Mouse (Mus musculus): Measurements from ENCODE around the gene Slc19a2.

DNA sequence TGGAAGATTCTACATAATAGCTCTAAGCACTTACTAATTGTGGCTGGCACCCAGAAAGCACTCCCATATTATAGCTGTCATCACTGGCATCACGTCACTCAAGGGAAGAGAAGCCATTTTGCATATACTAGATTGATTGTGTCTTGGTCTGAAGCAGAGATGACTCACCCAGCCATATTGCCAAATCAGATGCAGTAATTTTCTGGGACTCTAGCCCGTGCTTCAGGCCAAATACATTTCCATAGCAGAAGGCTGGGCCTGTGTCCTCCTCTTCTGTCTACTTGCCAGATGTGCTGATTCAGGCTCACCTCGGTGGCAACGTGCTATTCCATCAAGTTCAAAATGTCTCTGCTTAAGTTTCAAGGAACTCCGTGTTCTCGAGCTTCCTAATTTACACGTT is 12.7 kb downstream of the Slc19a2 start:
- TF ChIP-seq CTCF (IDR thresholded peaks at IDR 0.05; ENCODE audit: control insufficient read depth, insufficient read depth, insufficient replicate concordance, low read depth, low read length) = no peak
- TF ChIP-seq POLR2A (IDR thresholded peaks at IDR 0.05; ENCODE audit: control insufficient read depth, low read depth, low read length) = no peak

Data from testis, adult 2 months (tissue).